Mouse (Mus musculus): ENCODE data around the gene Ccdc155.
"Not testable (repeated sequence)": the region's sequence is repeated elsewhere in the genome, so short reads cannot be mapped to it uniquely, and the experiment has no call there.

Ccdc155 gene

GRCm38 (mm10) chr7:45163735-45164490 is 40.8 kb downstream of the Ccdc155 start, which contains the start of gene Slc17a7:
Gene Slc17a7, plus strand, starts transcription at chr7:45163949.
- no peak for DNase-seq (ENCODE audit: low read depth, low spot score)

DNA sequence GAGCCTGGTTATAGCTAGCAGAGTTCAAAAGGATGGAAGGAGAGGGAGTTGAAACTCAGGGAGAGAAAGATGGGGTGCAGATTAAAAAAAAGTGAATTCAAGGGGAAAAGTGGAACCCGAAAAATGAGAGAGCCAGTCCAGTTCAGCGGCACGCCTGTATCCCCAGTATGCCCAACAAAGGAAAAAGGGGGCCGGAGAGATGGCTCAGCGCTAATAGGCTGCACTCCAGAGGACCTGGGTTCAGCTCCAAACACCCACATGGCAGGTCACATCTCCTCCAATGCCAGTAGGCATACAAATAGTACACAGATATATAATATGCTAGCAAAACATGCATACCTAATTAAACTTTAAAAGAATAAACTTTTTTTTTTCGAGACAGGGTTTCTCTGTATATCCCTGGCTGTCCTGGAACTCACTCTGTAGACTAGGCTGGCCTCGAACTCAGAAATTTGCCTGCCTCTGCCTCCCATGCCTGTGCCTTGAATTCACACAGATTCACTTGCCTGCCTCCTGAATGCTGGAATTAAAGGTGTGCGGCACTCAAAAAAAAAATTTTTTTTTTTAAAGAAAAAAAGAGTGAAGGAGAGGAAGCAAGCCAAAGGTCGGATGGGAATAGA is 41.6 kb downstream of the Ccdc155 start:
- DNase-seq (ENCODE audit: low read depth, low spot score): no peak

GRCm38 (mm10) chr7:45162551-45162950 is 42.1 kb downstream of the Ccdc155 start:
- no peak for DNase-seq (ENCODE audit: low read depth, low spot score)

GRCm38 (mm10) chr7:45161612-45162473 is 42.8 kb downstream of the Ccdc155 start:
- DNase-seq (ENCODE audit: low read depth, low spot score): peak; percentile 90

DNA sequence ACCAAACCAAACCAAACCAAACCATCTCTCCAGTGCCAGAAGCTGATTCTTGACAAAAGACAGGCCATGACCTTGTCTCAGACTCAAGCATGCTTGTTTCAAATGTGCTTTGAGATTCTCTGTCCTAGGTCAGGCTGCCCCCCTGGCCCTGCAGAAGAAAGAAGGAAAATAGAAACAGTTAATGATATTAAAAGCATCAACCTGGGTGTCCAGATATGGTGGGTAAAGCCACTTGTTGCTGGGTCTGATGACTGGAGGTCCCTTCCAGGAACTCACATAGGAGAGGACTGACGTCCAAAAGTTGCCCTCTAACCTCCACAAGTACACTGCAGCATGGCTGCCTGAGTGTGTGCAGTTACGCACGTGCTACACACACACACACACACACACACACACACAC is 43.8 kb downstream of the Ccdc155 start:
- no peak for DNase-seq (ENCODE audit: low read depth, low spot score)

DNA sequence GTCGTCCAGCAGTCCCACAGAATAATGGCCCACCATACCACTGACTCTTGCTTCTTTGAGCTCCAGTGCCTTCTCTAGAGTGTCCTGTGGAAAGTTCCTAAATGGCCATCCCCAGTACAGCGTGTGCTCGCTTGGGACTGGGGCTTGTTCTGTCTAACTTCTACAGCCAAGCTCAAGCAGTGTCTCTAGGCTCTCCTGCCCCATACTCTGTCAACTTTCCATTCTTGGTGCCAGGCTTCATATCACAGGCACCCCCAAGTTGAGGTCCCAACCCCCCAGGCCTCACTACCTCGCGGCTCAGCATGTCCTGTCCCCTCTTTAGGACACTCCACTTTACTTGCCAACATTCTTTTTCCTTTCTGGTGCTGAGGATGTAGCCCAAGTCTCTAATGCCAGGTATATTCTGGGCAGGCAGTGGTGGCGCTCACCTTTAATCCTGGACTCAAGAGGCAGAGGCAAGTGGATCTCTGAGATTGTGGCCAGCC is 44.3 kb downstream of the Ccdc155 start:
- no peak for DNase-seq (ENCODE audit: low read depth, low spot score)

GRCm38 (mm10) chr7:45158991-45159390 is 45.7 kb downstream of the Ccdc155 start:
- DNase-seq (ENCODE audit: low read depth, low spot score): no peak

GRCm38 (mm10) chr7:45157459-45157858 is 47.2 kb downstream of the Ccdc155 start:
- no peak for DNase-seq (ENCODE audit: low read depth, low spot score)

DNA sequence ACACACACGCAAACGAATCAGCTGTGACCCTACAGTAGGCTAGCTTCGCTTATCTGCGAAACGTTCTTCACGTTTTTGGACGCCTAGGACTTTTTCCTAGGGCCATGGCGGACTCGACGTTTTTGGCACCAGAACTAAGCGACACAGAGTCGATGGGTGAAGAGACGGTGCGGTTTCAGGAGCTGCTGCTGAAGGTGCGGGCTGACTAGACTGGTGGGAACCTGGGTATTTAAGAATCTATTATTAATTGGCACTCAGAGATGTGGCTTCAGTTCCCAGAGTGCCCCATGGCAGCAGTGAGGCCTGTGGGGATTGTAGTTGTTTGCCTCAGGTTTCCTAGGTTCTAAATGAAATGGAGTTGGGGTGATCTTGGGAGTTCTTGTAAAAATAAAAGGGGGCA is 48.5 kb downstream of the Ccdc155 start:
- DNase-seq (ENCODE audit: low read depth, low spot score): no peak

DNA sequence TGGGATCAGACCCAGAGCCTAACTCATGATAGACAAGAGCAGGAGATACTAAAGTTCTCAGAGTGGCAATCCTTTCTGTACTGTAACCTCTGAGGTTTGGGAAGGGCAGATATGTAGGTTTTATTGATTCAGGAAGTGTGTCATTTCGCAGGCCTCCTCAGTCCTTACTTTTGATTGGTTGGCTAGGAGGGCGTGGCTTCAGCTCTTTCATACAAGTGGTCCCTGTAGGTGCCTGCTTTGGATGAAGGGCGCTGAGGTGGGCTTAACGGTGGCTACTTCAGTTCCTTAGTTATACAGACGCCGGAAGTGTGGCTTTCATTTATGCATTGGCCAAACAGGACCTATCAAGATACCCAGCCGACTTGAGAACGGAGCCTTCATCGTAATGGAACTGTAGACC is 49.1 kb downstream of the Ccdc155 start:
- DNase-seq (ENCODE audit: low read depth, low spot score): no peak

DNA sequence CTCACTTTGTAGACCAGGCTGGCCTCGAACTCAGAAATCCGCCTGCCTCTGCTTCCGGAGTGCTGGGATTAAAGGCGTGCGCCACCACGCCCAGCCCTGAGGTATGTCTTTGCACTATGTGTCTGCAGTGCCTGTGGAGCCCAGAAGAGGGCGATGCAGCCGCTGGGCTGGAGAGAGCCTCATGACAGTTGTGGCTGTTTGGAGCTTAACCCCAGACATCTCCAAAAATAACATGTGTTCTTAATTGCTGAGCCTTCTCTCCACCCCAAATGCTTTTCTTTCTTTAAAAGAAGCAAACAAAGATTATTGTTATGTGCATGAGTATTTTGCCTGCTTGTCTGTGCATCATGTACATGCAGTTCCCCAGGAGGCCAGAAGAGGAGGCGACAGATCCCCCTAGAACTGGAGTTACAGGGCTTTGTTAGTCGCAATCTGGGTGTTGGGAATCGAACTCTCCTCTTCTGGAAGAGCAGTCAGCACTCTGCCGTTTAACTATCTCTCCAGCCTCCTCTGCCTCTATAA is 49.6 kb downstream of the Ccdc155 start:
- no peak for DNase-seq (ENCODE audit: low read depth, low spot score)

GRCm38 (mm10) chr7:45154096-45154992 is 50.3 kb downstream of the Ccdc155 start, which contains the start of the genes Pih1d1 and Aldh16a1:
Gene Pih1d1, plus strand, starts transcription at chr7:45154303.
Gene Aldh16a1, minus strand, starts transcription at chr7:45154584.
- peak; percentile 90 for DNase-seq (ENCODE audit: low read depth, low spot score)

GRCm38 (mm10) chr7:45153586-45153985 is 51.1 kb downstream of the Ccdc155 start:
- no peak for DNase-seq (ENCODE audit: low read depth, low spot score)

DNA sequence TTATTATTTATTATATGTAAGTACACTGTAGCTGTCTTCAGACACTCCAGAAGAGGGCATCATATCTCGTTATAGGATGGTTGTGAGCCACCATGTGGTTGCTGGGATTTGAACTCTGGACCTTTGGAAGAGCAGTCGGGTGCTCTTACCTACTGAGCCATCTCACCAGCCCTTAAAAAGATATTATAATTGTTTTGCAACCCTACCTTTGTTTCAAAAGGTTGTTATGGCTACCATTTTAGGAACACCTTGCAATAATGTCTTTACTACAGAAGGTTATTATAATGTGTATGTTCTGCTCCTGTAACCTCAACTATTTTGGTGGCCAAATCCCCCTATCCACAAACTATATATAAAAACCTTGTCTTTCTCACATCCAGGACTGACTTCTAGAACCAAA is 51.6 kb downstream of the Ccdc155 start:
- not testable (repeated sequence) for DNase-seq (ENCODE audit: low read depth, low spot score)

DNA sequence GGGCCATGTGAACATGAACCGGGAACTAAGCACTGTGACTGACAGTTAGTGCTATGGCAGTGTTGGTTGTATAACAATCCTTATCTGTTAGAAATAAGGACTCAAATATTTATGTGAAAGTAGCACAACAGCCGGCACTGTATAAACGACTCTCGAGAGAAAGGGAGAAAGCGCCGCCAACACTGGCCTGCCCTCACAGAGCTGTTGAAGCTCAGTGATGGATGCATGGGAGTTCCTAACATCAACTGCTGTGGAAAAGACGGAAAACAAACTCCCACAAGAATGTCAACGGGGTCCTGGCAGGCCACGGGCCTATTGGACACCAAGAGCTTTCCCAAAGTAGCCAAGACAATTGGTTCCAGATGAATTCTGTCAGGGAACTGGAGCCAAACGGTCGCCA is 53.4 kb downstream of the Ccdc155 start:
- DNase-seq (ENCODE audit: low read depth, low spot score): no peak

DNA sequence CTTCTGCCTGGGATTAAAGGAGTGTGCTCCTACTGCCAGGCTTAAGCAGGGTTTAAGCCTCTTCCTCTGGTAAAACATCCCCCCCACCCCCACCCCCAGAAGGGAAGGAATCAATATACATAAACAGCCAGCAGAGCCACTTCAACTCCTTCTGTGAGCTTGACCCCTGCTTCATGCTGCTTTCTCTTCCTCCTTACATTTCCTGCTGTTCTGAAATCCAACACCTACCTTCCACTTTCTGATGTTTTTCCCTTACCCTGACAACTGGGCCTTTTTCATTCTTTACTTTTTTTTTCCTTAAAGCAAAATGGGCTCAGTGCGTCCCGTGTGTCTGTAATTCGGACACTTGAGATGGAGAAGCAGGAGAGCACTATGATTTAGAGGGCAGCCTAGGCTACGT is 54.4 kb downstream of the Ccdc155 start:
- DNase-seq (ENCODE audit: low read depth, low spot score): no peak

DNA sequence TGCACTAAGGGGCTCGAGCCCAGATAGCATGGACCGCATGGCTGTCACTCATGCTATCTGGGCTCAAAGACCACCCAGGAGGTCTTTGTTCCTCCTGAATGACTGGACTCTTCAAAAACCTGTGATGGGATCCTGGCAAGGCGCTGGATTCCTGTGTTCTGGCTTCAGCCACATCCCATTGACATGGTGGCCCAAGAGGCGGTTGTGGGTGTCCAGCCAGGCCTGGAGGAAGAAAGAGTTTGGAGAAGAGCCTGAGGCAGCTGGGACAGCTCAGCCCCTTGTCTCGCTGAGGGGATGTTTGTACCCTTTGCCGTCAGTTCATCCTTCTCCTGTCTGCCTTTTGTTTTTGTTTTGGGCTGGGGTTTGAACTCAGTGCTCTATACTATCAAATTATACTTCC is 55.1 kb downstream of the Ccdc155 start:
- DNase-seq (ENCODE audit: low read depth, low spot score): no peak

DNA sequence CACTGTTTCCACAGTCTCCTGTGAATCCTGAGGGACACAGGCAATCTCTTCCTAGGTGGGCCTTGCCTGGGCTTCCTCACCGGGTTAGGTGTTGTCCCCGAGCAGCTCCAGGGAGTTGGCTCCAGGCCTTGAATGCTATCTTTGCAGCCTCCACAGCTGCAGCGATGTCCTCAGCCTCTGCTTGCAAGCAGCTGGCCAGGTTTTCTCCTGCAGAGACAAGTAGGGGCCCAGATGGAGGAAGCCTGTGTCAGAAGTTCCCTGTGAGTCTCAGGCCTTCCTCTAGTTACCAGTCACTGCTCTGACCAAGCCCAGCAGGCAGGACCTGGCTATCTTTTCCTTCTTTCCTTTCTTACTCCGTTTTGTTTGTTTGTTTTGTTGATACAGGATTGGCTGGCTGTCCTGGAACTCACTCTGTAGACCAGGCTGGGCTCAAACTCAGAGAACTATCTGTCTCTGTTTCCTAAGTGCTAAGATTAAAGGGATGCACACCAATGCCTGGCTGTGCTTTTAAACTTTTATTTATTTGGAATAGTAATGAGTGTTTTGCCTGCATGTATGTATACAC is 56.1 kb downstream of the Ccdc155 start:
- no peak for DNase-seq (ENCODE audit: low read depth, low spot score)

GRCm38 (mm10) chr7:45147899-45148298 is 56.8 kb downstream of the Ccdc155 start:
- no peak for DNase-seq (ENCODE audit: low read depth, low spot score)

DNA sequence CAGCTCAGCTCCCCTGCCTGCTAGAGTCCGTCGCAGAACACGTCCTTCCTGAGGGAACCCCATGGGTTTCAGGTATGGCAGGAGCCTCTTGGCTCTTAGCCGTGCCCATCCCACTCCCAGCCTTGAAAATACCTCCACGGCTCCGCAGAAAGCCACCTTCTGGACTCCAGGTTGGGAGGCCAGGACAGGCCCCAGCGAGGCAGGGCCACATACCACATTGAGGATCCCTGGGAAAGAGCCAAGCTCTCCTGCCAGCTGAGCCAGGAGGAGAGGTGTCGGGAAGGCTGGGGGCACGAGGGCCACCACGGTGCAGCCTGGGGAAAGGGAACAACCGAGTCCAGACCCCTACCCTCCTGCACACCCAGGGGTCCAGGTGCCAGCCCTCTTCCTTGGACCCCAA is 57.4 kb downstream of the Ccdc155 start:
- DNase-seq (ENCODE audit: low read depth, low spot score): no peak

Data from brain, embryonic 18.5 days (tissue).